Mouse (Mus musculus) liver, postnatal 0 days (tissue): ENCODE measurements around the gene Myh9. TPM values are rescaled to one million over a fixed set of nuclear protein-coding genes. Genes with fewer than 3 reads are reported as not detected.

Experiments used
- ATAC-seq: fragments of 200-750 bp; cut with Nextera tagmentation; 2 replicates; pipeline ENCODE4 v1.8.0; 2017; ENCODE audit warnings: mild to moderate bottlenecking, moderate library complexity
- DNase-seq: peaks from one replicate; pipeline ENCODE4 v3.0.0-alpha.2; 2016
- H3K27ac ChIP-seq: fragments of 300-500 bp; sonication (generic); 2 replicates; pipeline ENCODE4 v1.5.1; 2014; ENCODE audit warnings: antibody characterized with exemption, moderate library complexity, mild to moderate bottlenecking, low read depth
- H3K27me3 ChIP-seq: fragments of 300-500 bp; sonication (generic); 2 replicates; pipeline ENCODE4 v1.6.1; 2014; ENCODE audit warnings: low read length, control low read depth, mixed read lengths; ENCODE audit not compliant: insufficient read depth
- H3K36me3 ChIP-seq: fragments of 300-500 bp; sonication (generic); replicated peaks from 2 replicates; pipeline ENCODE4 v1.6.1; 2014; ENCODE audit warnings: mild to moderate bottlenecking, control low read depth, low read length, moderate library complexity, mixed read lengths; ENCODE audit not compliant: insufficient read depth
- H3K4me1 ChIP-seq: fragments of 300-500 bp; sonication (generic); 2 replicates; pipeline ENCODE4 v1.6.1; 2014; ENCODE audit warnings: antibody characterized with exemption, mild to moderate bottlenecking, control low read depth; ENCODE audit not compliant: insufficient read depth
- H3K4me2 ChIP-seq: fragments of 300-500 bp; sonication (generic); 2 replicates; pipeline ENCODE4 v1.6.1; 2014; ENCODE audit warnings: low read depth, mild to moderate bottlenecking, low read length, moderate library complexity, mixed read lengths
- H3K4me3 ChIP-seq: fragments of 300-500 bp; sonication (generic); 2 replicates; pipeline ENCODE4 v1.5.1; 2014; ENCODE audit warnings: low read depth, low read length
- H3K9ac ChIP-seq: fragments of 300-500 bp; sonication (generic); replicated peaks from 2 replicates; pipeline ENCODE4 v1.6.1; 2014; ENCODE audit warnings: mild to moderate bottlenecking, moderate library complexity
- H3K9me3 ChIP-seq: fragments of 300-500 bp; sonication (generic); 2 replicates; pipeline ENCODE4 v1.6.1; 2016; ENCODE audit warnings: mild to moderate bottlenecking, control low read depth, low read length, mixed read lengths
- CTCF ChIP-seq: sonication (generic); IDR thresholded peaks from 2 replicates; pipeline ENCODE4 v1.5.1; 2016; ENCODE audit warnings: antibody characterized with exemption, low read depth
- EP300 ChIP-seq: IDR thresholded peaks from 2 replicates; pipeline ENCODE4 v1.6.1; 2016; ENCODE audit warnings: antibody characterized with exemption, low read depth, mild to moderate bottlenecking
- WGBS: fragments of 180-500 bp; shearing (Covaris S2); extraction: QIAGEN DNeasy Blood & Tissue Kit; methylation state at CpG from one replicate; pipeline ENCODE4 v1.1.7; 2014; ENCODE audit not compliant: insufficient replicate concordance; 5-methylcytosine and 5-hydroxymethylcytosine counted together
- polyA plus RNA-seq: library from polyadenylated mRNA; unstranded; fragments of >200 nt; fragmentation: Nextera tagmentation; extraction: Ambion mirVana; gene quantifications from 2 replicates; pipeline ENCODE4 v1.2.1, GENCODE M21; 2015

The Myh9 gene
- polyA plus RNA-seq, 1 experiment from 2014 or later = 22.4 TPM

DNA sequence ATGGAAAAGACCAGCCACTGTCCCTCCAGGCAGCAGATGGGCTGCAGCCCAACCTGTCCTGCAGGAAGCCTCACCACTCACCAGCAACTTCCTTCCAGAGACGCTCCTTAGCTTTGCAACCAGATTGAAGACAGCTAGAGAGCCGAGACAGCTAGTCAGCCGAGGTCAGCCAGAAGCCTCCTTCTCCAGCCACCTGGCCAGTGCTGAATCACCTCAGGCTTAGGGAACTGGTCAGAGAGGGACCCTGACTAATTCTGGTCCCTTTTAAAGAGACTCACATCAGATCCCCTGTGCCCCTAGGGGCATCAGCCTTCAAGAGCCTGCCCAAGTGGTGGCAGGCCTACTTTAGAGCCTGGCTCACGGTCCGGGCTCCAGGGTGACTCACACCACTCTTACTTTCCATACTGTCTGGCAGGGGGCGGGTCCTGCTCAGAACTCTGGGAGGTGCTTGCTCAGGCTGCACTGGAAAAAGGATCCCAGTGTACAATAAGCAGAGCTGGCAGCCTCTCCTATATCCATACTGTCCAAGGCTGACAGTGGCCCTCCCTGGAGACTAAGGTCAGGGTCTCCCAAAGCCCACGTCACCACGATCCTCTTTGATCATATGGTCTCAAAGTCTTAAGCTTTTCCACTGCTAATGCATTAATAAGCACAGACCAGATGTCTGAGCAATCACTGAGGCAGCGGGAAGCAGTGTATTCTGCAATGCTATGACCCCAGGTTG lies 5.9 kb downstream of the Myh9 start:
- Histone ChIP-seq H3K9ac (peak overlapping the region; percentile 43), H3K27ac (peak overlapping the region; percentile 58), H3K4me2 (peak overlapping the region; percentile 86), H3K9me3 (no peaks in the 10 kb centered on the region), H3K36me3 (peaks cover 4% of the 10 kb centered on the region; the same call in 1 of the 2 replicates), H3K27me3 (no peaks in the 10 kb centered on the region), H3K4me3 (0 out of 2 replicates have a peak overlapping the region, but pooled peaks have one; percentile 0), H3K4me1 (peaks cover 84% of the 10 kb centered on the region)
- ATAC-seq = no peak
- TF ChIP-seq EP300 (no peak), CTCF (no peak)
- peak; percentile 60 for DNase-seq
- WGBS = 39% methylated on average over 9 of the region's 9 CpGs

DNA sequence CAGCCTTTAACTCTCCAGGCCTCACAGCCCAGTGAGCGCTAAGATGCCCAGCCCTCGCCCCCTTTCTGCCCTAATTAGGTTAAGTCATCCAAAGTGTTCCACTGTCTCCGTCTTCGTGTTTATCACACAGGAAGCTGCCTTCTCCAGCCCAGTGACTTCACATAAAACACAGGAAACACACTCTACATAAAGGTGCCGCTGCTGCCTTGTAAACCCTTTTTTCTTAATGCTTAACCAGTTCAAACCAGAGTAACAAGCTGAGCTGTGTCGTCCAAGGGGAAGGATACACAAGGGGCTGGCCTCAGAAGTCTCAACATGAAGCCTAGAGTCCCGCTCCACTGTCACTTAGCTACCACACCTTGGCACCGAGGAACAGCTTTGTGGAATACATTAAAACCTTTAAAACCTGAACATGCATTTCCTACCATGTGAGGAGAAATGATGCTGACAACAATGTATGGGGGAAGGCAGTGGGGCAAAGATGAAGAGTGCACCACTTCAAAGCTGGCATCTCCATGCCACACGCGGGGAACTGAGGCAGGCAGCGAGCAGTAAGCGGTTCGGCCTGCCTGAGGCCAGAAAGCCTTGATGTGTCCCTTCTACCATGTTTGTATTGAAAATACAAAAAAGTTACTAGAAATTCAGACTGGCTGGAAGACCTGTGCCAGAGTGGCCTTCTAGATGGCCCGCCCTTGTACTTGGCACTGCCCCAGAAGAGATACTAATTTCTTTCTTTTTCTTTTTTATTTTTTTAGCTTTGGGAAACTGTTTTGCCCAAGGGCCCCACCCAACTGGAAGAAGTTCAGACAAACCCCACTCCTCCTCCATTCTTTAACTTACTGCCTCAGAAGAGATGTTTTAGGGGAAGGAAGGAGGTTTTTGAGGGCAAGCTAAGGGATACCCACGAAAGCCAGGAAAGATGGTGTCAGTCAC lies 7.4 kb downstream of the Myh9 start:
- no peaks in the 10 kb centered on the region for H3K9me3 ChIP-seq
- WGBS = 51% methylated on average over 15 of the region's 15 CpGs
- H3K36me3 ChIP-seq = peaks cover 4% of the 10 kb centered on the region; the same call in 1 of the 2 replicates
- H3K4me3 ChIP-seq = no peak overlapping the region
- peaks cover 90% of the 10 kb centered on the region for H3K4me1 ChIP-seq
- TF ChIP-seq EP300 = peak; percentile 45; the same call in 1 of the 2 replicates
- TF ChIP-seq CTCF = 0 out of 2 replicates have a peak, but pooled peaks have one; percentile 7
- H3K27me3 ChIP-seq = no peaks in the 10 kb centered on the region
- DNase-seq = no peak
- peak overlapping the region; percentile 85 for H3K27ac ChIP-seq
- peak; percentile 16; the same call in 1 of the 2 replicates for ATAC-seq
- H3K9ac ChIP-seq = no peak overlapping the region
- H3K4me2 ChIP-seq = peak overlapping the region; percentile 27

GRCm38 (mm10) chr15:77833731-77834130 lies 8.2 kb downstream of the Myh9 start:
- peaks cover 94% of the 10 kb centered on the region for H3K4me1 ChIP-seq
- peaks cover 6% of the 10 kb centered on the region for H3K36me3 ChIP-seq
- DNase-seq (no peak), ATAC-seq (no peak)
- H3K4me2 ChIP-seq = peak overlapping the region; percentile 19; the same call in 1 of the 2 replicates
- H3K9ac ChIP-seq = no peak overlapping the region
- WGBS = 65% methylated on average over 6 of the region's 6 CpGs
- H3K9me3 ChIP-seq = no peaks in the 10 kb centered on the region
- no peaks in the 10 kb centered on the region for H3K27me3 ChIP-seq
- H3K4me3 ChIP-seq = no peak overlapping the region
- peak overlapping the region; percentile 85 for H3K27ac ChIP-seq
- TF ChIP-seq CTCF (no peak), EP300 (no peak)

DNA sequence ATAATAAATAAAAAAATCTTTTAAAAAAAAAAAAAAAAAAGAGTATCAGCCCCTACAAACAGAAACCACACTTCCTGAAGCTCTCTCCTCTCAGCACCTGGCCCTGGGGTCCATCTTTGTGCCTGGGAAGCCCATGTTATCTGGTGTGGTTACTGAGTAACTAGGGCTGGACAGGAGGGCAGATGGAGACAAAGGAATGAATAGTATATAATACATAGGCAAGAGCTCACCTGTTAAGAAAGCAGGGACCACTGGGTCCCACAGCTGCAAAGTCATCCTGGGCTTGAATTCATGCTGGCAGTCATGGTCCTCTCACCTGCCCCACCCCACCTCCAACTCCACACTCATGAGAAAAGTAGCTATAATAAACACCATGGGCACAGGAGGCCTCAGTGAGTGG lies 8.9 kb downstream of the Myh9 start:
- no peak for DNase-seq
- ATAC-seq = no peak
- TF ChIP-seq CTCF (no peak), EP300 (no peak)
- no peak overlapping the region for H3K4me3 ChIP-seq
- no peak overlapping the region for H3K9ac ChIP-seq
- no peaks in the 10 kb centered on the region for H3K9me3 ChIP-seq
- peaks cover 93% of the 10 kb centered on the region for H3K4me1 ChIP-seq
- H3K36me3 ChIP-seq = peaks cover 6% of the 10 kb centered on the region
- H3K27ac ChIP-seq = peak overlapping the region; percentile 85
- 0 out of 2 replicates have a peak overlapping the region, but pooled peaks have one; percentile 19 for H3K4me2 ChIP-seq
- no peaks in the 10 kb centered on the region for H3K27me3 ChIP-seq

GRCm38 (mm10) chr15:77832458-77832904 lies 9.5 kb downstream of the Myh9 start:
- 49% methylated on average over 7 of the region's 7 CpGs for WGBS
- peaks cover 6% of the 10 kb centered on the region for H3K36me3 ChIP-seq
- TF ChIP-seq CTCF = no peak
- no peak for TF ChIP-seq EP300
- H3K9ac ChIP-seq = no peak overlapping the region; the same call in 1 of the 2 replicates
- H3K27me3 ChIP-seq = no peaks in the 10 kb centered on the region
- ATAC-seq = peak; percentile 41
- no peaks in the 10 kb centered on the region for H3K9me3 ChIP-seq
- H3K4me3 ChIP-seq = no peak overlapping the region
- H3K4me2 ChIP-seq = peak overlapping the region; percentile 50
- H3K4me1 ChIP-seq = peaks cover 93% of the 10 kb centered on the region
- peak; percentile 46 for DNase-seq
- H3K27ac ChIP-seq = peak overlapping the region; percentile 85
